Mouse (Mus musculus): ENCODE measurements around the gene Kif26b. TPM values are rescaled to one million over a fixed set of nuclear protein-coding genes. Genes with fewer than 3 reads are reported as not detected.

Gene Kif26b
- polyA plus RNA-seq, 1 experiment from 2014 or later: 2.9 TPM

GRCm38 (mm10) chr1:178714209-178714608 lies 185.3 kb downstream of the Kif26b start:
- Histone ChIP-seq H3K4me3 (no peak overlapping the region), H3K27me3 (no peaks in the 10 kb centered on the region), H3K9me3 (replicated peaks) (no peaks in the 10 kb centered on the region), H3K36me3 (ENCODE audit: poor library complexity, severe bottlenecking) (no peaks in the 10 kb centered on the region), H3K9ac (no peak overlapping the region), H3K27ac (no peak overlapping the region), H3K4me2 (no peak overlapping the region), H3K4me1 (no peaks in the 10 kb centered on the region)
- WGBS: 96% methylated on average over 5 of the region's 5 CpGs
- ATAC-seq: no peak

GRCm38 (mm10) chr1:178716411-178716810 lies 187.5 kb downstream of the Kif26b start:
- Histone ChIP-seq H3K4me3 (no peak overlapping the region), H3K9ac (no peak overlapping the region), H3K9me3 (replicated peaks) (no peaks in the 10 kb centered on the region), H3K27me3 (no peaks in the 10 kb centered on the region), H3K4me2 (no peak overlapping the region), H3K36me3 (ENCODE audit: poor library complexity, severe bottlenecking) (no peaks in the 10 kb centered on the region), H3K4me1 (peaks cover 7% of the 10 kb centered on the region; the same call in 1 of the 2 replicates), H3K27ac (no peak overlapping the region)
- ATAC-seq: no peak
- WGBS: 86% methylated on average over 2 of the region's 2 CpGs

GRCm38 (mm10) chr1:178720821-178721220 lies 191.9 kb downstream of the Kif26b start:
- ATAC-seq: no peak
- Histone ChIP-seq H3K4me3 (no peak overlapping the region), H3K4me2 (no peak overlapping the region), H3K36me3 (ENCODE audit: poor library complexity, severe bottlenecking) (no peaks in the 10 kb centered on the region), H3K27me3 (no peaks in the 10 kb centered on the region), H3K9me3 (replicated peaks) (no peaks in the 10 kb centered on the region), H3K9ac (no peak overlapping the region), H3K27ac (no peak overlapping the region), H3K4me1 (peaks cover 7% of the 10 kb centered on the region; the same call in 1 of the 2 replicates)
- WGBS: 50% methylated on average over 2 of the region's 2 CpGs

- H3K4me1 ChIP-seq: peaks cover 7% of the 10 kb centered on the region; the same call in 1 of the 2 replicates
- H3K27me3 ChIP-seq: no peaks in the 10 kb centered on the region
- WGBS: 91% methylated on average over 4 of the region's 4 CpGs
- no peaks in the 10 kb centered on the region for H3K36me3 ChIP-seq (ENCODE audit: poor library complexity, severe bottlenecking)
- no peak overlapping the region for H3K4me3 ChIP-seq
- H3K9ac ChIP-seq: no peak overlapping the region
- no peak overlapping the region for H3K27ac ChIP-seq
- H3K9me3 ChIP-seq (replicated peaks): no peaks in the 10 kb centered on the region
- H3K4me2 ChIP-seq: no peak overlapping the region
- no peak for ATAC-seq
Measured at GRCm38 (mm10) chr1:178722793-178723192, 193.9 kb downstream of the Kif26b start.

GRCm38 (mm10) chr1:178725536-178725935 lies 196.6 kb downstream of the Kif26b start:
- no peaks in the 10 kb centered on the region for H3K9me3 ChIP-seq (replicated peaks)
- 30% methylated on average over 3 of the region's 3 CpGs for WGBS
- H3K9ac ChIP-seq: no peak overlapping the region
- no peaks in the 10 kb centered on the region for H3K36me3 ChIP-seq (ENCODE audit: poor library complexity, severe bottlenecking)
- H3K4me3 ChIP-seq: no peak overlapping the region
- peaks cover 7% of the 10 kb centered on the region; the same call in 1 of the 2 replicates for H3K4me1 ChIP-seq
- no peak for ATAC-seq
- H3K27ac ChIP-seq: no peak overlapping the region
- no peak overlapping the region for H3K4me2 ChIP-seq
- H3K27me3 ChIP-seq: no peaks in the 10 kb centered on the region

GRCm38 (mm10) chr1:178728256-178728655 lies 199.3 kb downstream of the Kif26b start:
- Histone ChIP-seq H3K9me3 (replicated peaks) (no peaks in the 10 kb centered on the region), H3K27ac (no peak overlapping the region), H3K9ac (no peak overlapping the region), H3K4me2 (no peak overlapping the region), H3K4me3 (no peak overlapping the region), H3K27me3 (no peaks in the 10 kb centered on the region), H3K36me3 (ENCODE audit: poor library complexity, severe bottlenecking) (no peaks in the 10 kb centered on the region), H3K4me1 (no peaks in the 10 kb centered on the region)
- WGBS: 92% methylated on average over 6 of the region's 6 CpGs
- no peak for ATAC-seq

GRCm38 (mm10) chr1:178730271-178730670 lies 201.3 kb downstream of the Kif26b start:
- H3K4me2 ChIP-seq: no peak overlapping the region
- no peaks in the 10 kb centered on the region for H3K9me3 ChIP-seq (replicated peaks)
- H3K27ac ChIP-seq: no peak overlapping the region
- 99% methylated on average over 3 of the region's 3 CpGs for WGBS
- H3K36me3 ChIP-seq (ENCODE audit: poor library complexity, severe bottlenecking): no peaks in the 10 kb centered on the region
- no peak for ATAC-seq
- no peak overlapping the region for H3K9ac ChIP-seq
- no peak overlapping the region for H3K4me3 ChIP-seq
- H3K4me1 ChIP-seq: no peaks in the 10 kb centered on the region
- no peaks in the 10 kb centered on the region for H3K27me3 ChIP-seq

- Histone ChIP-seq H3K4me2 (no peak overlapping the region), H3K9me3 (replicated peaks) (no peaks in the 10 kb centered on the region), H3K27me3 (no peaks in the 10 kb centered on the region), H3K4me3 (no peak overlapping the region), H3K4me1 (no peaks in the 10 kb centered on the region), H3K27ac (no peak overlapping the region), H3K9ac (no peak overlapping the region), H3K36me3 (ENCODE audit: poor library complexity, severe bottlenecking) (no peaks in the 10 kb centered on the region)
- ATAC-seq: no peak
- 68% methylated on average over 9 of the region's 9 CpGs for WGBS
Measured at GRCm38 (mm10) chr1:178733035-178733434, 204.1 kb downstream of the Kif26b start.

GRCm38 (mm10) chr1:178734576-178734975 lies 205.7 kb downstream of the Kif26b start:
- H3K4me1 ChIP-seq: no peaks in the 10 kb centered on the region
- no peaks in the 10 kb centered on the region for H3K36me3 ChIP-seq (ENCODE audit: poor library complexity, severe bottlenecking)
- no peak for ATAC-seq
- no peak overlapping the region for H3K9ac ChIP-seq
- WGBS: 60% methylated on average over 4 of the region's 4 CpGs
- H3K27ac ChIP-seq: no peak overlapping the region
- no peak overlapping the region for H3K4me3 ChIP-seq
- H3K27me3 ChIP-seq: no peaks in the 10 kb centered on the region
- H3K4me2 ChIP-seq: no peak overlapping the region
- H3K9me3 ChIP-seq (replicated peaks): no peaks in the 10 kb centered on the region

GRCm38 (mm10) chr1:178736931-178737330 lies 208.0 kb downstream of the Kif26b start:
- no peak for ATAC-seq

GRCm38 (mm10) chr1:178743820-178744219 lies 214.9 kb downstream of the Kif26b start:
- Histone ChIP-seq H3K4me3 (no peak overlapping the region), H3K9ac (no peak overlapping the region), H3K4me2 (no peak overlapping the region), H3K27me3 (no peaks in the 10 kb centered on the region), H3K9me3 (replicated peaks) (no peaks in the 10 kb centered on the region), H3K4me1 (peaks cover 19% of the 10 kb centered on the region), H3K27ac (no peak overlapping the region), H3K36me3 (ENCODE audit: poor library complexity, severe bottlenecking) (no peaks in the 10 kb centered on the region)
- no peak for ATAC-seq
- 89% methylated on average over 5 of the region's 5 CpGs for WGBS

More at GRCm38 (mm10) chr1:178736931-178737330, 208.0 kb downstream of the Kif26b start:
- Histone ChIP-seq H3K4me3 (no peak overlapping the region), H3K9ac (no peak overlapping the region), H3K36me3 (ENCODE audit: poor library complexity, severe bottlenecking) (no peaks in the 10 kb centered on the region), H3K9me3 (replicated peaks) (no peaks in the 10 kb centered on the region), H3K4me2 (no peak overlapping the region), H3K27me3 (no peaks in the 10 kb centered on the region), H3K27ac (no peak overlapping the region), H3K4me1 (no peaks in the 10 kb centered on the region)
- WGBS: 89% methylated on average over 2 of the region's 2 CpGs

GRCm38 (mm10) chr1:178744526-178744925 lies 215.6 kb downstream of the Kif26b start:
- H3K36me3 ChIP-seq (ENCODE audit: poor library complexity, severe bottlenecking): no peaks in the 10 kb centered on the region
- peaks cover 19% of the 10 kb centered on the region for H3K4me1 ChIP-seq
- ATAC-seq: no peak
- H3K9ac ChIP-seq: no peak overlapping the region
- no peak overlapping the region for H3K4me2 ChIP-seq
- no peak overlapping the region for H3K4me3 ChIP-seq
- no peaks in the 10 kb centered on the region for H3K27me3 ChIP-seq
- no peak overlapping the region for H3K27ac ChIP-seq
- no peaks in the 10 kb centered on the region for H3K9me3 ChIP-seq (replicated peaks)
- WGBS: 60% methylated on average over 7 of the region's 7 CpGs

GRCm38 (mm10) chr1:178744961-178745360 lies 216.0 kb downstream of the Kif26b start:
- H3K4me1 ChIP-seq: peaks cover 19% of the 10 kb centered on the region
- H3K27ac ChIP-seq: no peak overlapping the region
- no peaks in the 10 kb centered on the region for H3K27me3 ChIP-seq
- H3K36me3 ChIP-seq (ENCODE audit: poor library complexity, severe bottlenecking): no peaks in the 10 kb centered on the region
- H3K4me2 ChIP-seq: no peak overlapping the region
- H3K9me3 ChIP-seq (replicated peaks): no peaks in the 10 kb centered on the region
- WGBS: 56% methylated on average over 6 of the region's 6 CpGs
- H3K4me3 ChIP-seq: no peak overlapping the region
- ATAC-seq: no peak
- H3K9ac ChIP-seq: no peak overlapping the region
